Mouse (Mus musculus) lung, postnatal 0 days (tissue): Measurements from ENCODE around the gene B3gntl1. TPM values are rescaled to one million over a fixed set of nuclear protein-coding genes. Genes with fewer than 3 reads are reported as not detected.
A peak's percentile ranks its signal among the peaks of the same experiment; 100 is the strongest.

Experiments used
- ATAC-seq: fragments of 200-750 bp; cut with Nextera tagmentation; 2 replicates; pipeline ENCODE4 v1.8.0; 2017; ENCODE audit warnings: moderate library complexity
- DNase-seq: peaks from one replicate; pipeline ENCODE4 v3.0.0-alpha.2; 2016; ENCODE audit warnings: low spot score
- H3K27ac ChIP-seq: fragments of 300-500 bp; sonication (generic); 2 replicates; pipeline ENCODE4 v1.5.1; 2014; ENCODE audit warnings: antibody characterized with exemption, mild to moderate bottlenecking, low read length, mixed read lengths
- H3K27me3 ChIP-seq: fragments of 300-500 bp; sonication (generic); replicated peaks from 2 replicates; pipeline ENCODE4 v1.6.1; 2014; ENCODE audit warnings: low read length, mixed read lengths; ENCODE audit not compliant: insufficient read depth
- H3K36me3 ChIP-seq: fragments of 300-500 bp; sonication (generic); 2 replicates; pipeline ENCODE4 v1.6.1; 2014; ENCODE audit warnings: low read length, mixed read lengths; ENCODE audit not compliant: insufficient read depth
- H3K4me1 ChIP-seq: fragments of 300-500 bp; sonication (generic); 2 replicates; pipeline ENCODE4 v1.6.1; 2014; ENCODE audit warnings: antibody characterized with exemption, low read depth, low read length, mixed read lengths; ENCODE audit not compliant: insufficient read depth
- H3K4me2 ChIP-seq: fragments of 300-500 bp; sonication (generic); replicated peaks from 2 replicates; pipeline ENCODE4 v1.6.1; 2014; ENCODE audit warnings: low read depth, mild to moderate bottlenecking, low read length, moderate library complexity, mixed read lengths
- H3K4me3 ChIP-seq: fragments of 300-500 bp; sonication (generic); 2 replicates; pipeline ENCODE4 v1.5.1; 2014; ENCODE audit warnings: low read depth, low read length
- H3K9ac ChIP-seq: fragments of 300-500 bp; sonication (generic); replicated peaks from 2 replicates; pipeline ENCODE4 v1.6.1; 2014; ENCODE audit warnings: low read depth, mild to moderate bottlenecking
- H3K9me3 ChIP-seq: fragments of 300-500 bp; sonication (generic); 2 replicates; pipeline ENCODE4 v1.6.1; 2016; ENCODE audit warnings: low read length, mixed read lengths
- CTCF ChIP-seq: IDR thresholded peaks from 2 replicates; pipeline ENCODE4 v1.5.1; 2016; ENCODE audit warnings: antibody characterized with exemption, mild to moderate bottlenecking
- EP300 ChIP-seq: IDR thresholded peaks from 2 replicates; pipeline ENCODE4 v1.6.1; 2016; ENCODE audit warnings: antibody characterized with exemption, mild to moderate bottlenecking, control low read depth
- WGBS: fragments of 180-500 bp; shearing (Covaris S2); extraction: QIAGEN DNeasy Blood & Tissue Kit; methylation state at CpG from one replicate; pipeline ENCODE4 v1.1.7; 2014; 5-methylcytosine and 5-hydroxymethylcytosine counted together
- polyA plus RNA-seq: library from polyadenylated mRNA; unstranded; fragments of >200 nt; fragmentation: Nextera tagmentation; extraction: Ambion mirVana; gene quantifications from 2 replicates; pipeline ENCODE4 v1.2.1, GENCODE M21; 2015

Gene B3gntl1
- 3.4 and 4.3 TPM in 2 replicates for polyA plus RNA-seq

DNA sequence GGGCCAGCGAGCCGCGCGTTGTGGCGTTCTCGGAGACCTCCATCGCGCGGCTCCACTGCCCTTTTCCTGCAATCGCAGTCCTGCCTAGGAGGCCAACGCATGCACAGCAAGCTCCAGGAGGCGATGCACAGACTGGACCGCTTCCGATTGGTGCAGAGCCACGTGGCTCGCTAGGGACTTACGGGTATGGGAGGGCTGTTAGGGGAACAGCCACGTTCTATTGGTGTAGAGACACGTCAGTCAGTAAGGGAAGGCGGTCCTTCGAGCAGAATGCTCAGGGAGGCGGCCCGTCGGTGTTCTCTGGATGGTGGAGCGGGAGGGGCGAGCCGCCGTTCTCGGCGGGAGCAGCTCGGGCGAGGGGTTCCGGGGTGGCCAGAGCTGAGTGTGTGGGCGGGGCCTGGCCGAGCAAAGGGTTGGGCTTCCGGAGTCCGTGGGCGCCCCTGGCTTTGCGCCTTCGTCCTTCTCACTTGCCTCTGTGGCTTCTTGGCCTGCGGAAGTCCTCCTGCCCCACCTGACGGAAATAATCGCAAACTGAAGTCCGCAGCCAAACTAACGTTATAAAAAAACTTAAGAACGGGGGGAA, at the start of gene B3gntl1:
Gene B3gntl1, minus strand, starts transcription at position 164 of the 583 bp plus-strand sequence.
- peaks cover 4% of the 10 kb centered on the region; the same call in 1 of the 2 replicates for H3K4me1 ChIP-seq
- H3K4me2 ChIP-seq: peak within 1 kb of the TSS; percentile 83
- H3K4me3 ChIP-seq: peak within 1 kb of the TSS; percentile 54
- WGBS: 2% methylated on average over 46 of the region's 46 CpGs
- DNase-seq: peak; percentile 99
- no peak; the same call in 1 of the 2 replicates for TF ChIP-seq EP300
- TF ChIP-seq CTCF: peak; percentile 56
- H3K27ac ChIP-seq: peak within 1 kb of the TSS; percentile 85
- no peaks in the 10 kb centered on the region for H3K9me3 ChIP-seq
- H3K36me3 ChIP-seq: no peaks in the 10 kb centered on the region
- ATAC-seq: peak; percentile 100
- H3K9ac ChIP-seq: peak within 1 kb of the TSS; percentile 39
- no peaks in the 10 kb centered on the region for H3K27me3 ChIP-seq

DNA sequence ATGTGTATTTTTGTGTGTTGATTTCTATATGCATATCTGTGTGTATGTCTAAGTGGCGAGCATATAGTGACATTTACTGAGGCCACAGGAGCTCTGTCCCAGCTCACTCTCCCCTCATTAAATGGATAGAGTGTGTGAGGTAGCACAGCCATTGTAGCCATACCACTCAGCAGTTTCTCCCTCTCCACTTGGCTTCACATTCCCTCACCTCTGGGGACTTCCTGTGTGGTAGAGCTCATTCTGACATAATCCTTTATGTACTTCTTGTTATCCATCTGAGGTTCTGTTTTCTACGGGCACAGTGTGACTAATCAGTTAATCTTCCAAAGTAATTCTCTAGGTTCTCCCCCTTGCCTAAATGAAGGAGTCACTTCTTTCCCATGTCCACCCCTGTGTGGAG, 49.5 kb upstream of the B3gntl1 start:
- Histone ChIP-seq H3K4me3 (no peak overlapping the region), H3K27ac (no peak overlapping the region), H3K4me1 (no peaks in the 10 kb centered on the region), H3K9me3 (no peaks in the 10 kb centered on the region), H3K27me3 (no peaks in the 10 kb centered on the region), H3K36me3 (no peaks in the 10 kb centered on the region), H3K4me2 (no peak overlapping the region), H3K9ac (no peak overlapping the region)
- no peak for TF ChIP-seq CTCF
- no peak for TF ChIP-seq EP300
- WGBS: 80% methylated on average over 2 of the region's 2 CpGs
- ATAC-seq: no peak
- DNase-seq: no peak

DNA sequence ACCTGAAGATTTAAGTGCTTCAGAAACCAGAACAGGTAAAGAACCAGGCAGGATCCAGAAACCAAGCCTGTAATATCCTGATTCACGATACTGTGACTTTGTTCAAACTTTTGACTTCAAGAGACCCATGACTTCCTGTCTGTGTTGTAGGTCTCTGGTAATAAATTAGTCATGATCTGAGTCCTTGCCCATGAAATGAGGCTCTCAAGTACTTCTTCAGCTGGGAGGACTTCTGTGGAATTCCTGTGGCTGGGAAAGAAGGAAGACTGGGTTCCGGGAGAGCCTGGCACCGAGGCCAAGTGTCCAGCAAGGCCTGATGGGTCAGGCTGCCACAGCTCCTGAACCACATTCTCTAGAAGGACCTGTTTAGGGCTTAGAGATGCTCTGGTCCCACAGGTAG, 47.8 kb upstream of the B3gntl1 start:
- Histone ChIP-seq H3K27me3 (no peaks in the 10 kb centered on the region), H3K9me3 (no peaks in the 10 kb centered on the region), H3K4me2 (no peak overlapping the region), H3K9ac (no peak overlapping the region), H3K27ac (peak overlapping the region; percentile 20; the same call in 1 of the 2 replicates), H3K36me3 (no peaks in the 10 kb centered on the region), H3K4me3 (no peak overlapping the region), H3K4me1 (no peaks in the 10 kb centered on the region)
- peak; percentile 73 for DNase-seq
- WGBS: 53% methylated on average over 3 of the region's 3 CpGs
- TF ChIP-seq EP300 (peak; percentile 75), CTCF (no peak)
- peak; percentile 80 for ATAC-seq

DNA sequence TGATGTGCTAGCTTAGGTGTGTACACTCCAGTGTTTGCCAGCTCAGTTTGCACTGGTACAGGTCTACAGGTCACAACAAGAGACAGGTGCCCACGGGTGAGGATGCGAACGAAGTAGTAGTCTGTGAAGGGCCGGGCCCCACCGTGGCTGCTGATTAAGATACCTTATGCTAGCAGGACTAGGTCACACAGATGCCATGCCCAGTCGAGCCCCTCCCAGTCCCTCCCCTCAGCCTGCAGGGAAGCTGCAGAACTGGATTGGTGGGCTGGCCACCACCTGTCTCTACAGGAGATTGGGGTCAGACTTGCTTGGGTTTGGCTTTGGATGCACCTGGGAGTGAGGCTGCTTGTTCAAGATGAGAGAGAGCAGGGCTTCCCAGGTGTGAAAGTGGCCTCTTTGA, 44.8 kb upstream of the B3gntl1 start:
- DNase-seq (no peak), ATAC-seq (peak; percentile 20; the same call in 1 of the 2 replicates)
- WGBS: 44% methylated on average over 6 of the region's 6 CpGs
- Histone ChIP-seq H3K4me3 (no peak overlapping the region), H3K4me2 (no peak overlapping the region), H3K9ac (no peak overlapping the region), H3K36me3 (no peaks in the 10 kb centered on the region), H3K27ac (no peak overlapping the region), H3K27me3 (no peaks in the 10 kb centered on the region), H3K9me3 (no peaks in the 10 kb centered on the region), H3K4me1 (no peaks in the 10 kb centered on the region)
- TF ChIP-seq EP300 (no peak), CTCF (no peak)

DNA sequence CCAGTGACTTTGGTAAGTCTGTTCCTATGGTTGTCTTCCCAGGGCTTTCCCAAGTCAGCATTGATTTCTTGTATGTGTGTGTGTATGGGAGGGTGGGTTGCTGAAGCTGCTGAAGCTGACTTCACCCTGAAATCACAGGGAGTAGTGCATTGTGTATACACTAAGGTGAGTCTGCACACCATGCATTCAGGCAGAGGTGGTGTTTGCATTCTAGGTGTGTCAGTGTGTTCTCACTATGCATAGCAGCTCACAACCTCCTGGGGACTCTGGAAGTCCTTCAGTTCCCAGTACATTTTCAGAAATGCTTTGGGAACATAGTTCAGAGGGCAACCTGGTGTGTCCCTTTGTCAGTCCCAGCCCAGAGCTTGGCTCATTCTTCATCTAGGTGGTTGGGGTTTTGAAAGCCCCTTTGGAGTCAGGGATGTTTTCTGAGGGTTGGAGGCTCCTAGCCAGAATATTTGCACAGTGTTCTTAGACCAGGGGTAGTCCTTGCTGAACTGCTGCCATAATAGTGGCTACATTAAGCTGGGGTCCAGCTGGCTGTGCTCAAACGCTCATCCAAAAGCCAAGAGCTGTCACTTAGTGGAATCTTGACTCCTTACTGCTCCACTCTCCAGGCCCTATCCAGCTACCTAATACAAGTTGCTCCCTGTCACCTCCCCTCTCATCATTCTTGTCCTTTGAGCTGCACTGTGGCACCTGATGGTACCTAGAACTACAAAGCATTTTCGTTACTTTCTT, 42.0 kb upstream of the B3gntl1 start:
- WGBS: 61% methylated on average over 2 of the region's 2 CpGs
- DNase-seq (peak; percentile 25), ATAC-seq (no peak; the same call in 1 of the 2 replicates)

DNA sequence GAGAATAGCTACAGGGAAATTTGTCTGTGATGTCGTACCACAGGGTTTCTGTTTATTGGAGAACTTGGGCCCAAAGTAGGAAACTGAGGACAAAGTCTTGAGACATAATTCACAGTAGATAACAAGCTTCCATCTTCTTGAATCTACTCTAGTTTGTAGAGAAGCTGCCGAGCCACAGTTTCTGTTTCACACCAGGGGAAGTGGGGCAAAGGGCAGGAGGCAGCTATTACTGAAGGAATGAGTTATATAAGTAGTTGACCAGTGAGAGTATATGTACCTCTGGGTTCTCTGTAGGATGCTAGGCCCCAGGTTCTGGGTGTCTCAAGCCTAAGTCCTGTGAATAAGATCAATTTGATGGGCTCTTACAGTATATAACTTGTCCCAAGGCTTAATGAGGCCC, 40.6 kb upstream of the B3gntl1 start:
- TF ChIP-seq EP300: no peak
- TF ChIP-seq CTCF: no peak
- Histone ChIP-seq H3K4me1 (no peaks in the 10 kb centered on the region), H3K4me3 (no peak overlapping the region), H3K9ac (no peak overlapping the region), H3K4me2 (no peak overlapping the region), H3K27me3 (no peaks in the 10 kb centered on the region), H3K27ac (peak overlapping the region; percentile 38; the same call in 1 of the 2 replicates), H3K36me3 (no peaks in the 10 kb centered on the region), H3K9me3 (no peaks in the 10 kb centered on the region)
- WGBS: 77% methylated on average over 2 of the region's 2 CpGs
- ATAC-seq (no peak), DNase-seq (no peak)

More for the DNA sequence above, 42.0 kb upstream of the B3gntl1 start:
- no peaks in the 10 kb centered on the region for H3K4me1 ChIP-seq
- H3K27ac ChIP-seq: no peak overlapping the region
- no peaks in the 10 kb centered on the region for H3K27me3 ChIP-seq
- no peak overlapping the region for H3K9ac ChIP-seq
- no peaks in the 10 kb centered on the region for H3K9me3 ChIP-seq
- TF ChIP-seq CTCF: no peak
- TF ChIP-seq EP300: no peak
- H3K36me3 ChIP-seq: no peaks in the 10 kb centered on the region
- H3K4me2 ChIP-seq: no peak overlapping the region
- no peak overlapping the region for H3K4me3 ChIP-seq
